Mouse (Mus musculus): ENCODE data around the gene Naif1.

GRCm38 (mm10) chr2:32418430-32419151 is 31.7 kb upstream of the Naif1 start:
- TF ChIP-seq CTCF (IDR thresholded peaks at IDR 0.05; ENCODE audit: low read depth) (no peak), EP300 (IDR thresholded peaks at IDR 0.05; ENCODE audit: low read depth) (no peak)

All from heart, postnatal 0 days (tissue).